Mouse (Mus musculus): ENCODE results near the gene Riiad1. TPM values are rescaled to one million over a fixed set of nuclear protein-coding genes. Genes with fewer than 3 reads are reported as not detected.

The Riiad1 gene
- 0.10 TPM in 1 of 2 replicates, not detected in the other for polyA plus RNA-seq (2012)

DNA sequence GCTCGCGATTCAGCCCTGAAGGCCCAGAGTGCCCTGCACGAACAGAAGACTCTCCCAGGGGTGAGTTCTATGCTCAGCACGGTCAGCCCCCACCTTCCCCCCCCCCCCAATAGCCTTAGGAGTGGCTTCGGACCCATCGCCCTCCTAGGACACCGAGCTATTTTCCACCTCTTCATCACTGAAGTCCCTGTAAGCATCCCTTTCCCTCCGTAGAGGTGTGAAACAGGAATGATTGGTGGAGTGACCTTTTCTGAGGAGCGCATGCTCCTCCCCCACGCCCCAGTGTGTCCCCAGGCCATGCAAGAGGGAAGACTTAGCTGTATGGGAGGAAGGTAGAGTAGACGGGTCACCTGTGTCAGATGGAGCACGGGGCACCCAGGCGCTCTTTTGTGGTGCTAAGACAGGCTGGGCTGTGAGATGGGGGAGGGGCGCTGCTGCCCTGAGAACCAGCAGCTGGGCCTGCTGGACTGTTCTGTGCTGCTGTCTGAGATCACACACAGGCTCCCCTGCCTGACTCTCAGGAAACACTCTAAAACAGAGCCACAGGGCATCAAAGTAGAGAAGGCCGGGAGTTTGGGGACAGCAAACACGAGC is at the start of gene Riiad1:
Riiad1 (minus strand) TSS at position 51 of the 594 bp plus-strand sequence.

GRCm38 (mm10) chr3:94477981-94478422 is 2.1 kb downstream of the Riiad1 start, which contains the start of gene Celf3:
Gene Celf3, plus strand, starts transcription at chr3:94478295.

GRCm38 (mm10) chr3:94443597-94443964 is 36.6 kb downstream of the Riiad1 start, which contains the start of gene Oaz3:
Gene Oaz3, minus strand, starts transcription at chr3:94443915.

GRCm38 (mm10) chr3:94442951-94443596 is 37.1 kb downstream of the Riiad1 start, which contains the start of gene Mrpl9:
Gene Mrpl9, plus strand, starts transcription at chr3:94443318.

Other genes with a start within 250 kb of the Riiad1 start
- gene Gm4778, start 216.3 kb downstream of the Riiad1 start, polyA plus RNA-seq (2012): not detected in 2 replicates
- 0.39 and 0.41 TPM in 2 replicates for gene Them4, start 170.3 kb downstream of the Riiad1 start, polyA plus RNA-seq (2012)
- gene Them5, start 138.2 kb downstream of the Riiad1 start, polyA plus RNA-seq (2012): not detected in 2 replicates
- not detected in 2 replicates for gene C2cd4d, start 117.9 kb downstream of the Riiad1 start, polyA plus RNA-seq (2012)
- 0.13 and 0.22 TPM in 2 replicates for gene Rorc, start 107.5 kb downstream of the Riiad1 start, polyA plus RNA-seq (2012)
- 0.04 and 0.07 TPM in 2 replicates for gene Lingo4, start 81.8 kb downstream of the Riiad1 start, polyA plus RNA-seq (2012)
- gene Tdrkh, start 67.1 kb downstream of the Riiad1 start, polyA plus RNA-seq (2012): 2.3 and 3.4 TPM in 2 replicates
- gene Mrpl9, start 37.0 kb downstream of the Riiad1 start, polyA plus RNA-seq (2012): 60.0 and 65.6 TPM in 2 replicates
- not detected in 2 replicates for gene Oaz3, start 36.4 kb downstream of the Riiad1 start, polyA plus RNA-seq (2012)
- not detected in 2 replicates for gene Celf3, start 2.0 kb downstream of the Riiad1 start, polyA plus RNA-seq (2012)
- 5.6 and 6.2 TPM in 2 replicates for gene Snx27, start 102.4 kb upstream of the Riiad1 start, polyA plus RNA-seq (2012)
- gene Gm10972, start 162.8 kb upstream of the Riiad1 start, polyA plus RNA-seq (2012): not detected in 2 replicates
- gene Tuft1, start 178.5 kb upstream of the Riiad1 start, polyA plus RNA-seq (2012): 2.0 and 3.0 TPM in 2 replicates
- gene Selenbp2, start 213.2 kb upstream of the Riiad1 start, polyA plus RNA-seq (2012): not detected in 2 replicates